Mouse (Mus musculus) forebrain, embryonic 10.5 days (tissue): ENCODE results near the gene Tkt. TPM values are rescaled to one million over a fixed set of nuclear protein-coding genes. Genes with fewer than 3 reads are reported as not detected.
"Not testable (repeated sequence)": the region's sequence is repeated elsewhere in the genome, so short reads cannot be mapped to it uniquely, and the experiment has no call there.

ENCODE experiments used
- DNase-seq: peaks from one replicate; pipeline ENCODE4 v3.0.0-alpha.2; 2017; ENCODE audit warnings: low spot score; ENCODE audit errors: extremely low spot score
- H3K27ac ChIP-seq: fragments of 300-500 bp; sonication (generic); 2 replicates; pipeline ENCODE4 v1.5.1; 2016; ENCODE audit warnings: mild to moderate bottlenecking
- H3K27me3 ChIP-seq: fragments of 300-500 bp; sonication (generic); 2 replicates; pipeline ENCODE4 v1.6.1; 2016; ENCODE audit warnings: mild to moderate bottlenecking; ENCODE audit not compliant: poor library complexity, severe bottlenecking
- H3K36me3 ChIP-seq: fragments of 300-500 bp; sonication (generic); replicated peaks from 2 replicates; pipeline ENCODE4 v1.6.1; 2016; ENCODE audit warnings: mild to moderate bottlenecking, moderate library complexity
- H3K4me1 ChIP-seq: fragments of 300-500 bp; sonication (generic); 2 replicates; pipeline ENCODE4 v1.6.1; 2016
- H3K4me3 ChIP-seq: fragments of 300-500 bp; sonication (generic); 2 replicates; pipeline ENCODE4 v1.5.1; 2016; ENCODE audit warnings: mild to moderate bottlenecking, moderate library complexity
- H3K9me3 ChIP-seq: fragments of 300-500 bp; sonication (generic); 2 replicates; pipeline ENCODE4 v1.6.1; 2016; ENCODE audit warnings: mild to moderate bottlenecking, moderate library complexity
- WGBS: fragments of 180-500 bp; shearing (Covaris S2); methylation state at CpG from one replicate; pipeline ENCODE4 v1.1.7; 2016; 5-methylcytosine and 5-hydroxymethylcytosine counted together
- polyA plus RNA-seq: library from polyadenylated mRNA; unstranded; fragments of >200 nt; fragmentation: Nextera tagmentation; extraction: Ambion mirVana; gene quantifications from 2 replicates; pipeline ENCODE4 v1.2.1, GENCODE M21; 2016

Tkt gene
- polyA plus RNA-seq, 1 experiment from 2014 or later: 351 TPM

DNA sequence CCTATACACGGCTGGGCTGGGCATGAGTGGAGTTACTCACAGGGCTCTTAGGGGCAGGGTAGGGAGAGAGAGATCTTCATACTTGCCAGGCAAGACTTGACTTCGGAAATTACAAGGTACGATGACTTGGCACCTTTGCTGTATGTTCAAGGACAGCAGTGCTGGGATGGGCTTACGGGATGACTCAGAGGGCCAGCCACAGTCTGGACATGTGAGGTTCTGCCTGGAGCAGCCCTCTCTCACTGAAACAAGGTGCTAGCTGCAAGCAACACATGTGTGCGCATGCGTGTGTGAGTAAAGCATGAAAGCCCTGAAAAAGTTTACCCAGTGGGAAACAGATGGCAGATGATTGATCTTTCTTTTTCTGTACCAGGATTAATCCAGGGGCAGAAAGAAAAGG, 16.3 kb upstream of the Tkt start:
- no peak for DNase-seq
- H3K4me3 ChIP-seq: no peak overlapping the region
- H3K27me3 ChIP-seq: no peaks in the 10 kb centered on the region
- no peaks in the 10 kb centered on the region; the same call in 1 of the 2 replicates for H3K9me3 ChIP-seq
- peaks cover 8% of the 10 kb centered on the region; the same call in 1 of the 2 replicates for H3K4me1 ChIP-seq
- no peak overlapping the region for H3K27ac ChIP-seq
- H3K36me3 ChIP-seq: peaks cover 23% of the 10 kb centered on the region
- 95% methylated on average over 6 of the region's 6 CpGs for WGBS

DNA sequence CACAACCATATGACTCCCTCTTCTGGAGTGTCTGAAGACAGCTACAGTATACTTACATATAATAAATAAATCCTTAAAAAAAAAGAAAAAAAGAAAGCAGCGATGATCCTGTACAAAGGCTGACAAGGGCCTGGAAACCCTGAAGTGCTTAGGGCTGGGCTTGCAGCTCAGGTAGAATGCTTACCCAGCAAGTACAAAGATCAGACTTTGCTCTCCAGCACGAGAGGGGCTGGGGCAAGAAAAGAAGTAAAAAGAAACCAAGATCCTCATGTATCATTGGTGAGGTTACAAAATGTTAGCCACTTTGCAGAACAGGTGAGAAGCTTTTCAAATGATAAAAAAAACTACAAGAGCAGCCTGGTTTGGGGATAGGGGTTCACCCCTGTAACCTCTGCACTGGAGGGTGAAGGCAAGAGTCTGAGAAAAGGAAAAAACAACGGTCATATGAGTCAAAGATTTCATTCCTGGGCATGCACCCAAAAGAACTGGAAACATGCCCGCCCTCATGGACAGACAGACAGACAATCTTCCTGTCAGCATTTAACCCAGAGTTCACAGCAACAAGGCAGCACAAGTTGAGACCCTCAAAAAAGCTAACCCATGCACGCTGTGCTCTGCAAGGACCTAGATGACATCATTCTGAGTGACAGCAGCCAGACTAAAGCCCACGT, 14.2 kb upstream of the Tkt start:
- H3K4me1 ChIP-seq: peaks cover 8% of the 10 kb centered on the region; the same call in 1 of the 2 replicates
- 85% methylated on average over 6 of the region's 6 CpGs for WGBS
- H3K27ac ChIP-seq: no peak overlapping the region
- no peaks in the 10 kb centered on the region for H3K27me3 ChIP-seq
- peaks cover 5% of the 10 kb centered on the region for H3K36me3 ChIP-seq
- H3K9me3 ChIP-seq: no peaks in the 10 kb centered on the region
- DNase-seq: no peak
- H3K4me3 ChIP-seq: no peak overlapping the region

DNA sequence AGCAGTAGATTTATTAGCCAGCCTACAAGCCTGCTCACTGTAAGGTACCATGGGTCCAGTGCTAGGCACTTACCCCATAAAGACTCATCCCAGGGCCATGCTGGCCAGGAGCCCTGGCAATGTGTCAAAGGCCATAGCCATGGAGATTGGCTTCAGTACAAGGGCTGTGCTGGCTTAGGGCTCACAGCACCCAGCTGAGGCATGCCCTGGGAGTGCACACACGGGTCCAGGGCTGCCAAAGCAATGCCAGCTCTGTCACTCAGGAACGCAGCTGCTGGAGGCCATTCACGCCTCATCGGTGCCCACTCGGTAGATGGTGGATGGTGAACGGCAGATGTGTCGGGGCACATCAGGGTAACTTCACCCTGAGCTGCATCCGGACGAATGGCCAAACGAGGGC, 6.6 kb upstream of the Tkt start:
- Histone ChIP-seq H3K27ac (no peak overlapping the region), H3K27me3 (no peaks in the 10 kb centered on the region), H3K4me3 (no peak overlapping the region), H3K4me1 (peaks cover 5% of the 10 kb centered on the region; the same call in 1 of the 2 replicates), H3K36me3 (no peaks in the 10 kb centered on the region), H3K9me3 (no peaks in the 10 kb centered on the region)
- whole genome bisulfite sequencing: 74% methylated on average over 10 of the region's 10 CpGs
- no peak for DNase-seq

DNA sequence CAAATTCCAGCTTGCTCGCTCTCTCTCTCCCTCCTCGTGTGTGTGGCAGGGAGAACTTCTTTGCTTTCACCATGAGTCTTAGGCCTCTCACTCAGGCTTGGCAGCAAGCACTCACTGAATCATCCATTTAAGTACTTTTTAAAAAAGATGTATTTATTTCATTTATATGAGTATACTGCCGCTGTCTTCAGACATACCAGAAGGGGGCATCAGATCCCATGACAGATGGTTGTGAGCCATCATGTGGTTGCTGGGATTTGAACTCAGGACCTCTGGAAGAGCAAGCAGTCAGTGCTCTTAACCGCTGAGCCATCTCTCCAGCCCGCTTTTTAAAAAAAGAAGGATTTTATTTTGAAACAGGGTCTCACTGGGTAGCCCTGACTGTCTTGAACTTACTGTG, 4.8 kb upstream of the Tkt start:
- H3K9me3 ChIP-seq, H3K4me3 ChIP-seq, H3K27me3 ChIP-seq, H3K36me3 ChIP-seq, DNase-seq, H3K27ac ChIP-seq: not testable (repeated sequence)
- H3K4me1 ChIP-seq: peaks cover 12% of the 10 kb centered on the region
- 82% methylated on average over 5 of the region's 5 CpGs for WGBS

DNA sequence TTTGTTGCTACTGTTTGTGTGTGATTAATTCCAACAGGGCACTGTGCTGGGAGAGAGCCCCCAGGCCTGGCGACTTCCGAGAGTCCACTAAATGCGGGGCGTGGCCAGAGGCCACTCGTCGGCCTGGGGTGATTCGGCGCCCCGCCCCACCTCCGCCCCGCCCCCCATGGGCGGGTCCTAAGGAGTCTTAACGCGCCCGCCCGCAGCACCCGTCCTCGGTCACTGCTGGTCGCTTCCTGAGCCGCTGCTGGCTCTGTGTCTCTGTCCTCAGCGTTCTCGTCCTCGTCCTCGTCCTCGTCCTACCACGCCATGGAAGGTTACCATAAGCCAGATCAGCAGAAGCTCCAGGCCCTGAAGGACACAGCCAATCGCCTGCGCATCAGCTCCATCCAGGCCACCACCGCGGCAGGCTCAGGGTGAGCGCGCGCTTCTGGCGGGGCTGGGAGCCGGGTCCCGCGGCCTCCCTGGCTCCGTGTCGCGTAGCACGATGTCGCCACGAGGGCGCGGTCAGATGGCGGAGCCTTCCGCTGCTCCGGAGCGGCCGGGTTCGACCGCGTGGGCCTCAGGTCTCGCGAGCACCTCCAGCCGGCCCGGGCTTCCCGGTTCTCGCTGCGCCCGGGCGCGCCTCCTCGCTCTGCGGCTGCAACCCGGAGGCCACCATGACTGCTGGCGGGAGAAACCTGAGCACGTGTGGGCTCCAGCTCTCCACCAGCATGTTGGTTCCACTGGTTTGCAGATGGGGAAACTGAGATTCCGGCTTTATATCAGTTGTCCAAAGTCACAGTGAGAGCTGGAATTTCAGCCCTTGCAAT, 1.0 kb downstream of the Tkt start:
- under 1% methylated on average over 69 of the region's 69 CpGs for WGBS
- H3K9me3 ChIP-seq: no peaks in the 10 kb centered on the region
- H3K27ac ChIP-seq: peak overlapping the region; percentile 97
- peak overlapping the region; percentile 87 for H3K4me3 ChIP-seq
- peaks cover 51% of the 10 kb centered on the region for H3K4me1 ChIP-seq
- peaks cover 27% of the 10 kb centered on the region for H3K36me3 ChIP-seq
- no peaks in the 10 kb centered on the region for H3K27me3 ChIP-seq
- DNase-seq: peak; percentile 93

DNA sequence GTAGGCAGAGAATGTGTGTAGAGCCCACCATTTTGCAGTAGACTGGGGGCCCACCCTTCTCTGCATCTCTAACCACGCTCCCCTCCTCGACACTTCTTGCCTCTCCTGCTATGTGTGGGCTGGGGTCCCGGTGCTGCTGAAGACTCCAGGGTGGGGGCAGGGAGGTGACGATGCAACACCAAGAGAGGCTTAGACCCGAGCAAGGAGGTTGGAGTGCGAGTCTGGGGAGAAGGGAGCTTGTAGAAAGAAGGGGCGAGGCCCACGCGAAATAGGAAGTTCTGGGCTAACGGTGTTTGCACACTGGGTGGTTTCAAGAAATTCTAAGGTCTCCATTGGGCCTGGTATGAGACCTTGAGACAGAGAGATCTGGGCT, 1.6 kb downstream of the Tkt start:
- no peak for DNase-seq
- peak overlapping the region; percentile 97 for H3K27ac ChIP-seq
- H3K4me3 ChIP-seq: peak overlapping the region; percentile 87
- no peaks in the 10 kb centered on the region for H3K9me3 ChIP-seq
- no peaks in the 10 kb centered on the region for H3K27me3 ChIP-seq
- H3K36me3 ChIP-seq: peaks cover 33% of the 10 kb centered on the region
- peaks cover 51% of the 10 kb centered on the region for H3K4me1 ChIP-seq
- under 1% methylated on average over 10 of the region's 10 CpGs for WGBS

DNA sequence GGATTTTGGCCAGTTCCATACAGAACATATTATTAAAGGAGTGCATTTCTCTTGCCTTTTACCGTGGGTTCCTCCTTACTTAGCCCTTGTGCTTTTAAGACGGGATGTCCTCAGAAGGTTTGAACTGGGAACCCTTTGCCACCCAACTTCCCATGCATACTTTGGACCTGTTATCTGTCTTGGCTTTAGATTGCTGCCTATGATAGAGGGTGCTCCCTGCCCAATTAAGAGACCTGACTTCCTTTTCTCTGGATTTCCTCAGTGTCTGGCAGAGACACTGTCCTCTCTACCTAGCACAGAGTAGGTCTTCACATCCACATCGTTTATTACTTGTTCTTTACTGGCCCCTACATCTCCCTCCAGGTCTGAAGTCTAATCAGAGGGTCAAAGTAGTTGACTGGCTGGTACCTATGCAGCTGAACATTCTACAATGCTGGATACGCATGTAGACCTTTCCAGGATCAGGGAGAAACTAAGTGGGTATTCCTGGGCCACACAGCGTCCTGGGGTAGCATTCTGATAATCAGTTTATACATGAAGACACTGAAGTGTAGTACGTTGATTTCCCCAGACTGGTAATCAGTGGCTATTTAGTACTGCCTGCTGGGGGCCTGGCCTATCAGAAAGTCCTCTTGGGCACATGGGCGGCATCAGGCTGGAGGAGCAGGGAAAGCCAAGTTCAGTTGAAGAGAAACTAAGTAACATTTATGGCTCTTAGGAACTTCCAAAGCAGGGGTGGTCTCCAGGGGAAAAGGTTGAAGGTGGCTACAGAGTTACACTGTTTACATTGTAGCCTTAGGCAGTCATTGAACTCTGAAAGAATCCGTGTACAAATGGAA, 2.3 kb downstream of the Tkt start:
- 42% methylated on average over 8 of the region's 8 CpGs for WGBS
- peak overlapping the region; percentile 97 for H3K27ac ChIP-seq

DNA sequence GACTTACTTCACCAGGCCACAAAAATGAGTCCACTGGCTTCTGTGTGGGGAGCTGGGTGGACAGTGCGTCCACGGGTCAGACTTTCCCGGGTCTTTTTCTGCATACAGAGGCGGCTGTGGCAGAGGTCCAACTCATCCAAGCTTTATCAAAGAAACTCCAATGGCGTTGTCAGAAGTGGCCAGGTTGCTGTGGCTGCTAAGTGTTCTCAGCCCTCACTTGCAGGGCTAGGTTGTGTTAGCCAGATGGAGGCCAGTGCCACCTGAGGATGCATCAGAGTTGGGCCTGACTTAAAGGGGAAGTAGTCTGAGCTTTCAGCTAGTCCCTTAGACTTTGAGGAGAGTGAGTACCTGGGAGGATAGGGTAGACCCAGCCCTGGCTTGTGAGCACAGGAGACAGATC, 3.4 kb downstream of the Tkt start:
- H3K27ac ChIP-seq: 0 out of 2 replicates have a peak overlapping the region, but pooled peaks have one; percentile 35
- no peak for DNase-seq
- peak overlapping the region; percentile 87 for H3K4me3 ChIP-seq

More for the DNA sequence above, 2.3 kb downstream of the Tkt start:
- peaks cover 40% of the 10 kb centered on the region for H3K36me3 ChIP-seq
- no peaks in the 10 kb centered on the region for H3K27me3 ChIP-seq
- peaks cover 51% of the 10 kb centered on the region for H3K4me1 ChIP-seq
- peak overlapping the region; percentile 87 for H3K4me3 ChIP-seq
- DNase-seq: no peak
- no peaks in the 10 kb centered on the region for H3K9me3 ChIP-seq

DNA sequence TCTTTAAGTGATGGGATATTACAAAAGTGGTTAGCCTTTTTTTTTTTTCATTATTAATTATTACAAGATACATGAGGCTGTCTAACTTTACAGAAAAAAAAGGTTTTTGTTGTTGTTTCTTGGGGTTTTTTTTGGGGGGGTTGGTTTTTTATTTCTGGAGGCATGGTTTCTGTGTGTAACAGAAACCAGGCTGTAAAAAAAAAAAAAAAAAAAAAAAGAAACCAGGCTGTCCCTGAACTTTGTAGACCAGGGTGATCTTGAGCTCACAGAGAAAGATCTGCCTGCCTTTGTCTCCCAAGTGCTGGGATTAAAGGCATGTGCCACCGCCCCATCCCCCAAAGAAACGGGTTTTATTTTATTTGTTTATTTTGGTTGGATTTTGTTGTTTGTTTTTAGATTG, 3.8 kb downstream of the Tkt start:
- Histone ChIP-seq H3K27me3 (no peaks in the 10 kb centered on the region), H3K36me3 (peaks cover 55% of the 10 kb centered on the region), H3K4me3 (peak overlapping the region; percentile 87; the same call in 1 of the 2 replicates), H3K27ac (no peak overlapping the region), H3K4me1 (peaks cover 51% of the 10 kb centered on the region), H3K9me3 (no peaks in the 10 kb centered on the region)
- DNase-seq: no peak
- WGBS: 88% methylated on average over 2 of the region's 2 CpGs

More for the DNA sequence above, 3.4 kb downstream of the Tkt start:
- WGBS: 82% methylated on average over 5 of the region's 5 CpGs
- peaks cover 51% of the 10 kb centered on the region for H3K36me3 ChIP-seq
- H3K9me3 ChIP-seq: no peaks in the 10 kb centered on the region
- H3K27me3 ChIP-seq: no peaks in the 10 kb centered on the region
- H3K4me1 ChIP-seq: peaks cover 51% of the 10 kb centered on the region

DNA sequence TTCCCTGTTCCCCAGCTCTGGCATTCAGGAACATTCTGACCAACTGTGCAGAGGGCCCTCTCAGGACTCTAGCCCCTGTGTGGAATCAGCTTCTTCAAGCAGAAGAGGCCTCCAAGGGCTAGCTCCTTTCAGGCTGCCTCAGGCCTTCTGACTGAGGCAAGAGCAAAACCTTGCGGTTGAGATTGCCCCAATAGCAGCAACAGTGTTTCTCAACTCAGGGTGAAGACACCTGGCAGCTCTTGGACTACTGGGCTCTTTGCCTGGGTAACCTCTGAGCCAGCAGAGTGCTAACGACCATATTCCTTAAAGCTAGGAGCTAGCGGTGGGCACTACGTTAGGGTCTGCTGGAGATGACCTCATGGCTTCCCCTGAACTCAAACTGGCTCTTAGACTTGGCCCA, 5.0 kb downstream of the Tkt start:
- Histone ChIP-seq H3K27ac (no peak overlapping the region), H3K36me3 (peaks cover 67% of the 10 kb centered on the region), H3K4me1 (peaks cover 45% of the 10 kb centered on the region), H3K9me3 (no peaks in the 10 kb centered on the region), H3K27me3 (no peaks in the 10 kb centered on the region), H3K4me3 (no peak overlapping the region)
- WGBS: 96% methylated on average over 4 of the region's 4 CpGs
- no peak for DNase-seq

DNA sequence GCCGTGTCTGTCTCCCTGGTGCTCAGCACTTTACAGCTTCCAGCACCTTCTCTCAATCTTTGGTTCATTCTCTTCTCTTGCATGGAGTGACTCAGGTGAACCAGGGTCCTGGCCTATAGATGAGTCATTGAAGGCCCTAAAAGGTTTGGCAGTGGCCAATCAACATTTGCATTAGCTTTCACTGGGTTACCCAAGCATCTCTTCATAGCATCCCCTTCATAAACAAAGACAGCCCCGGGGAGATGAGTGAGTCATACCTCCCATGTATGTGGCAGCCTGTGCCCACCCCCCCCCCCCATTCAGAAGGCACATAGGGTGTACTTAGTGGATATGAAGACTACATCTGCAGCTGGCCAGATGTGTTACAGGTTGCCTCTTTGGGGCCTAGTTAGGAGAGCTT, 8.5 kb downstream of the Tkt start:
- H3K27me3 ChIP-seq: no peaks in the 10 kb centered on the region
- DNase-seq: no peak
- peaks cover 97% of the 10 kb centered on the region for H3K36me3 ChIP-seq
- no peak overlapping the region for H3K27ac ChIP-seq
- H3K4me1 ChIP-seq: peaks cover 10% of the 10 kb centered on the region
- no peaks in the 10 kb centered on the region for H3K9me3 ChIP-seq
- H3K4me3 ChIP-seq: no peak overlapping the region
- WGBS: 85% methylated on average over 2 of the region's 2 CpGs

DNA sequence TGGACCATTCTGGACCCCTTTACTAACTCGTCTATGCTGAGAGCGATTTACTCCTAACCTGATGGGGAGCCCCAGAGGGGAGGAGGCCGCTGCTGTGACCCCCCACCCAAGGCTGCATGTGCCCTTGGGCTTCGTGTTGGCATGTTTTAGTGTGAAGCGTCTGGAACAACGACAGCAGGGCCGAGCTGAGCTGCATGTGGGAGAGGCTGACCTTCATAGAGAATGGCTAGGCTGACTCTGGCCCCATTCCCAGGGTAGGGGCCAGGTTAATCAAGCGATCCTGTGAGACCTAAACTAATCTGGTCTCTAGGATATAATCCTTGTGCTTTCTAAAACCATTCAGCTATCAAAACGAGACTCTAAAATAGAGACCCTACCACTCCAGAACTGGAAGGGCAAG, 9.6 kb downstream of the Tkt start:
- no peak for DNase-seq
- H3K4me1 ChIP-seq: peaks cover 6% of the 10 kb centered on the region; the same call in 1 of the 2 replicates
- no peaks in the 10 kb centered on the region for H3K27me3 ChIP-seq
- H3K4me3 ChIP-seq: no peak overlapping the region
- H3K9me3 ChIP-seq: no peaks in the 10 kb centered on the region
- H3K36me3 ChIP-seq: peaks cover 98% of the 10 kb centered on the region
- WGBS: 88% methylated on average over 9 of the region's 9 CpGs
- H3K27ac ChIP-seq: no peak overlapping the region
